Mouse (Mus musculus) lung, embryonic 15.5 days (tissue): Measurements from ENCODE around the gene Fam13a. TPM values are rescaled to one million over a fixed set of nuclear protein-coding genes. Genes with fewer than 3 reads are reported as not detected.

ENCODE experiments used
- ATAC-seq: fragments of 200-750 bp; cut with Nextera tagmentation; 2 replicates; pipeline ENCODE4 v1.8.0; 2017; ENCODE audit warnings: moderate number of reproducible peaks, borderline replicate concordance; ENCODE audit not compliant: low FRiP score, low TSS enrichment; ENCODE audit errors: extremely low read depth
- H3K27ac ChIP-seq: fragments of 300-500 bp; sonication (generic); 2 replicates; pipeline ENCODE4 v1.5.1; 2015; ENCODE audit warnings: moderate library complexity, mild to moderate bottlenecking, inconsistent platforms
- H3K27me3 ChIP-seq: fragments of 300-500 bp; sonication (generic); 2 replicates; pipeline ENCODE4 v1.6.1; 2015; ENCODE audit warnings: inconsistent platforms
- H3K36me3 ChIP-seq: fragments of 300-500 bp; sonication (generic); 2 replicates; pipeline ENCODE4 v1.6.1; 2015; ENCODE audit warnings: inconsistent platforms
- H3K4me1 ChIP-seq: fragments of 300-500 bp; sonication (generic); 2 replicates; pipeline ENCODE4 v1.6.1; 2015; ENCODE audit warnings: inconsistent platforms
- H3K4me2 ChIP-seq: fragments of 300-500 bp; sonication (generic); 2 replicates; pipeline ENCODE4 v1.6.1; 2015; ENCODE audit warnings: inconsistent platforms, mild to moderate bottlenecking, moderate library complexity
- H3K4me3 ChIP-seq: fragments of 300-500 bp; sonication (generic); 2 replicates; pipeline ENCODE4 v1.5.1; 2015; ENCODE audit warnings: mild to moderate bottlenecking, inconsistent platforms
- H3K9ac ChIP-seq: fragments of 300-500 bp; sonication (generic); 2 replicates; pipeline ENCODE4 v1.6.1; 2015; ENCODE audit warnings: inconsistent platforms
- H3K9me3 ChIP-seq: fragments of 300-500 bp; sonication (generic); 2 replicates; pipeline ENCODE4 v1.6.1; 2016; ENCODE audit warnings: inconsistent platforms
- WGBS: fragments of 180-500 bp; shearing (Covaris S2); methylation state at CpG from one replicate; pipeline ENCODE4 v1.1.7; 2015; 5-methylcytosine and 5-hydroxymethylcytosine counted together
- polyA plus RNA-seq: library from polyadenylated mRNA; unstranded; fragments of >200 nt; fragmentation: Nextera tagmentation; extraction: Ambion mirVana; gene quantifications from 2 replicates; pipeline ENCODE4 v1.2.1, GENCODE M21; 2015

Gene Fam13a
- polyA plus RNA-seq, 1 experiment from 2014 or later: 26.7 TPM

DNA sequence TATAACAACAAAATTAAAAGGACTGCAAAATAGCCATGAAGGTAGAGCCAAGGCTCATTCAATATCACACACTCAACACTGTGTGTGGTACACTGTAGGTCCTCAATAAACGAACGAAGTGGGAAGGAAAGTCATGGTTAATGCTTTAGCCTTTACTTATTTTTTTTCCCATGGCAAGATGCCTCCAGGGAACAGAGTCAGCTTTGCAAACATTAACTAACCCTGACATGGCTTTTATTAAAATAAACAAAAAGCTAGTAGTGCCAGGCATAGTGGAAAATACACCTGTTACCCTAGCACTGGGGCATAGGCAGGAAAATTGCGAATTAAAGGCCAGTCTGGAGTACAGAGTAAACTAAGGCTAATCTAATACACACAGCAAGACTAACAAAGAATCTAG lies 35.2 kb downstream of the Fam13a start:
- Histone ChIP-seq H3K4me2 (no peak overlapping the region), H3K36me3 (no peaks in the 10 kb centered on the region), H3K27ac (no peak overlapping the region), H3K9me3 (no peaks in the 10 kb centered on the region), H3K27me3 (no peaks in the 10 kb centered on the region), H3K4me3 (no peak overlapping the region), H3K4me1 (no peaks in the 10 kb centered on the region), H3K9ac (no peak overlapping the region)
- WGBS: 63% methylated on average over 3 of the region's 3 CpGs
- no peak for ATAC-seq

DNA sequence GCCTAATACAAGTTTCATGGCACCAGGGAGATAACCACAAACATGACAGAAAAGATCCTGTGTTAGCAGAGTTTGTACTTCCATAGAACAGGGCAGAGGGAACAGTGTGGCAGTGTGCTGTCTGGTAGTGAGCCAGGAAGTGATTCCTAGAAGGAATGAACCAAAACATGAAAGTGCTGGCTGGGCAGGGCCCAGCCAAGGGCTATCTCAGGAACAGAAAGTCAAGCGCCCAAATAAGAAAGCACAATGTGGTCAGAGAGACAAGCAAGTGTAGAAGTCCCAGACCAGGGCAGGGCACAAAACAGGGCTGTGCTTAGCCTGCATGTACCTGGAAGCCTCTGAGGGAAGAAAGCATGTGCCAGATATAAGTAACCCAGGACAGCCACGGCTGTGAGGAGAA lies 35.6 kb downstream of the Fam13a start:
- H3K9ac ChIP-seq: no peak overlapping the region
- H3K9me3 ChIP-seq: no peaks in the 10 kb centered on the region
- ATAC-seq: no peak
- 85% methylated on average over 2 of the region's 2 CpGs for WGBS
- no peak overlapping the region for H3K27ac ChIP-seq
- H3K27me3 ChIP-seq: no peaks in the 10 kb centered on the region
- H3K4me3 ChIP-seq: no peak overlapping the region
- no peak overlapping the region for H3K4me2 ChIP-seq
- H3K4me1 ChIP-seq: no peaks in the 10 kb centered on the region
- no peaks in the 10 kb centered on the region for H3K36me3 ChIP-seq

DNA sequence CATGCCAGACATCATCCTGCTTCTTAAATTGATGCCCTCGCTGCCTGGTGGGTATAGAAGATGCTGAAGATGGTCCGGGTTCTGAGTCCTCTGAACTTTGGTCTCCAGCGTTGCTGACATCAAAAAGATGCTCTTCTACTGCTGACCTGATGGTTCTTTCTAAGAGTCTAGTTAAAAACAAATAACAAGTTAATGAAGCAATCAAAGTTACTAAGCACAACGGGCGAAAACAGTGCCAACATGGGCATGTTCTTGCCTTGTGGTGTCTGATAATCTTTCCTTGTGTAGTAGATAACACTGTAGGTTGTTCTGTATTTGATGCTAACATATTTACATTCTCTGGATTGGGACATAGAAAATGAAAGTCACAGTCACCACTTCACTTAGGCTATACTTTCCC lies 37.2 kb downstream of the Fam13a start:
- 85% methylated on average over 5 of the region's 5 CpGs for WGBS
- ATAC-seq: no peak
- Histone ChIP-seq H3K27me3 (no peaks in the 10 kb centered on the region), H3K9me3 (no peaks in the 10 kb centered on the region), H3K27ac (no peak overlapping the region), H3K4me1 (no peaks in the 10 kb centered on the region), H3K36me3 (no peaks in the 10 kb centered on the region), H3K4me2 (no peak overlapping the region), H3K9ac (no peak overlapping the region), H3K4me3 (no peak overlapping the region)

DNA sequence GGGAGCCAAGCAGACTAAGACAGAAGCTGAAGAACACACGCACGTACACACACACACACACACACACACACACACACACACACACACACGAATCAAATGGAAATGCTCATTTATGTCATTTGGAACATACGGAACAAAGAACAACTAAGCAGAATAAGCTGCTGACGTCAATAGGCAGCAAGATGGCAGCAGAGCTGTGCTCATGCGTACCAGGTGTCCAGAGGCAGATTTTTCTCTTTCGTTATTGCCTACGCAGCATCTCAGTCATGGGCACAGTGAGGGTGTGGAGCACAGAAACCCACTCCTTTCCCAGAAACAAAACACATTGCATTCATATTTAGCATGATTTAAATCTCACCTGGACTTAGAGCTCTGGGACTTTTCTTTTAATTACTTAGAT lies 39.2 kb downstream of the Fam13a start:
- ATAC-seq: no peak
- Histone ChIP-seq H3K36me3 (no peaks in the 10 kb centered on the region), H3K27ac (no peak overlapping the region), H3K9me3 (no peaks in the 10 kb centered on the region), H3K4me3 (no peak overlapping the region), H3K9ac (no peak overlapping the region), H3K4me2 (no peak overlapping the region), H3K27me3 (no peaks in the 10 kb centered on the region), H3K4me1 (no peaks in the 10 kb centered on the region)
- 88% methylated on average over 8 of the region's 8 CpGs for WGBS

DNA sequence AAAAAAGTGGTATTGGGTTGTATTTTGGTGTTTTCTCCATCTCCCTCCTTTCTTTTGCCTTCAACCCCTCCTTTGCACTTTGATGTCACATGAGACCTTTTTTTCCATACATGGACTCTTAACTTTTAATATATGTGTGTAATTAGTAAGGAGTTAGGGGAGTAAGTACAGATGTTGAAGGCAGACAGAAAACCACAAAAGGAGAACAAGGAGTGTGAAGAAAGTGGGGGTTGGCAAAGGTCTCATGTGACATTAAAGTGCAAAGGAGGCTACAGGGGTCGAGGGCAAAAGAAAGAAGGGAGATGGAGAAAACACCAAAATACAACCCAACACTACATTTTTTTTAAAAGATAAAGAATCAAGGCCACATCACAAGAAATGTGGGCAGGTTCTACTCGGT lies 49.1 kb downstream of the Fam13a start:
- Histone ChIP-seq H3K9me3 (no peaks in the 10 kb centered on the region), H3K4me1 (no peaks in the 10 kb centered on the region), H3K4me3 (no peak overlapping the region), H3K9ac (no peak overlapping the region), H3K36me3 (0 out of 2 replicates have a peak, but pooled peaks cover 3% of the 10 kb centered on the region), H3K4me2 (no peak overlapping the region), H3K27me3 (no peaks in the 10 kb centered on the region), H3K27ac (no peak overlapping the region)
- WGBS: 68% methylated on average over 2 of the region's 2 CpGs
- no peak for ATAC-seq

DNA sequence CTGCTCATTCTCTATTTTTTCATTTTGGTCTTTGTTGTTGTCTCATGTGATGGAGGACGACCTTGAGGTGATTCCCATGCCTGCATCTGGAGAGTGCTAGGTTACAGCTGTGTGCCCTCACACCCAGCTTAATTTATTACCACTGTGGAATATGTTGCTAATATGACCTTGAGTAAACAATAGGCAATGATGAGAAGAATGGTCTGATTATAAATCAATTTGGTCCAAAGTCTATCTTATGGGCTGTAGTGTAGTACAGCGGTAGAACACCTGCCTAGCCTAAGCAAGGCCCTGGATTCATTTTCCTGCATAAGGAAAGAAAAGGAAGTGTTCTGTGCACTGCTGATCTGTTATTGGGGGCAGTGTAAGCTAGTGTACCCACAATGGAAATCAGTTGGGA lies 49.9 kb downstream of the Fam13a start:
- H3K4me3 ChIP-seq: no peak overlapping the region
- H3K4me1 ChIP-seq: 0 out of 2 replicates have a peak, but pooled peaks cover 2% of the 10 kb centered on the region
- H3K27ac ChIP-seq: no peak overlapping the region
- 0 out of 2 replicates have a peak, but pooled peaks cover 3% of the 10 kb centered on the region for H3K36me3 ChIP-seq
- no peak overlapping the region for H3K9ac ChIP-seq
- no peaks in the 10 kb centered on the region for H3K27me3 ChIP-seq
- WGBS: 88% methylated on average over 2 of the region's 2 CpGs
- no peak overlapping the region for H3K4me2 ChIP-seq
- ATAC-seq: no peak
- no peaks in the 10 kb centered on the region for H3K9me3 ChIP-seq

DNA sequence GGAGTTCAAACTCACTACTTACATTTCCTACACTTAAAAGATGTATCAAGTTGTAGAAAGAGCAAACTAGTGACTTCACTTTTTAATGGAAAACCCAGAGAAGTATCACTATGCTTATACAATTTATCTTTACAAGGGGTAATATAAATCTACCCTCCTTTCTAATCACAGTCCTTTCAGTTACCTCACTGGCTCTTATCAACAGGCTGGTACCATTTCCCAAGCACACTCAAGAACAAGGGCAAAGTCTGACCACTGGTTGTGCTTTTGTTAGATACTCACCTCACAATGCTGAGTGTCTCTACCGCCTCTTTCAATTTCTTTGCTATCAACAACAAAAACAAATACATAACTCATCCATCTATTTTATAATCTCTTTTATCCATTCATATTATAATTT lies 51.5 kb downstream of the Fam13a start:
- Histone ChIP-seq H3K4me2 (no peak overlapping the region), H3K36me3 (0 out of 2 replicates have a peak, but pooled peaks cover 3% of the 10 kb centered on the region), H3K4me3 (no peak overlapping the region), H3K27ac (no peak overlapping the region), H3K27me3 (no peaks in the 10 kb centered on the region), H3K9me3 (no peaks in the 10 kb centered on the region), H3K4me1 (0 out of 2 replicates have a peak, but pooled peaks cover 5% of the 10 kb centered on the region), H3K9ac (no peak overlapping the region)
- WGBS: 90% methylated on average over 1 of the region's 1 CpGs
- no peak for ATAC-seq

DNA sequence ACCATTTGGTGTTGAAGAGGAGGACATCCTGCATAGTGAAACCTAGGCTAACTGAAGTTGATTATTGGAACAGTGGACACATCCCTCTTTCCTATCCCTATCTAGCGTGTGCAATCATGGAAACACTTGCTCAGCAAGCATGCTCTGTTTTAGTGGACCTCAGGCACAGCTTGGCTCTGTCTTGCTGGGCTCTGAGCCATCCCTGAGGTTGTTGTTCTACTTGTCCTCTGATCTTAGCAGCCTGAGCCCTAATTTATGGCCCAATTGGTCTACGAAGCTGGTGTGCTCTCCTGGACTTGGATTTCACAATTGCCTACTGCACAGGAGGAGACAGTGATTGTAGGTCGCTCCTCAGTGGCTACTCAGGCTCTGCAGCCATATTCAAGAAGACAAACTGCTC lies 56.1 kb downstream of the Fam13a start:
- H3K4me3 ChIP-seq: no peak overlapping the region
- H3K9me3 ChIP-seq: no peaks in the 10 kb centered on the region
- no peak overlapping the region for H3K9ac ChIP-seq
- H3K4me2 ChIP-seq: no peak overlapping the region
- no peak overlapping the region for H3K27ac ChIP-seq
- no peaks in the 10 kb centered on the region for H3K36me3 ChIP-seq
- 62% methylated on average over 3 of the region's 3 CpGs for WGBS
- peaks cover 12% of the 10 kb centered on the region; the same call in 1 of the 2 replicates for H3K4me1 ChIP-seq
- H3K27me3 ChIP-seq: no peaks in the 10 kb centered on the region
- ATAC-seq: no peak

DNA sequence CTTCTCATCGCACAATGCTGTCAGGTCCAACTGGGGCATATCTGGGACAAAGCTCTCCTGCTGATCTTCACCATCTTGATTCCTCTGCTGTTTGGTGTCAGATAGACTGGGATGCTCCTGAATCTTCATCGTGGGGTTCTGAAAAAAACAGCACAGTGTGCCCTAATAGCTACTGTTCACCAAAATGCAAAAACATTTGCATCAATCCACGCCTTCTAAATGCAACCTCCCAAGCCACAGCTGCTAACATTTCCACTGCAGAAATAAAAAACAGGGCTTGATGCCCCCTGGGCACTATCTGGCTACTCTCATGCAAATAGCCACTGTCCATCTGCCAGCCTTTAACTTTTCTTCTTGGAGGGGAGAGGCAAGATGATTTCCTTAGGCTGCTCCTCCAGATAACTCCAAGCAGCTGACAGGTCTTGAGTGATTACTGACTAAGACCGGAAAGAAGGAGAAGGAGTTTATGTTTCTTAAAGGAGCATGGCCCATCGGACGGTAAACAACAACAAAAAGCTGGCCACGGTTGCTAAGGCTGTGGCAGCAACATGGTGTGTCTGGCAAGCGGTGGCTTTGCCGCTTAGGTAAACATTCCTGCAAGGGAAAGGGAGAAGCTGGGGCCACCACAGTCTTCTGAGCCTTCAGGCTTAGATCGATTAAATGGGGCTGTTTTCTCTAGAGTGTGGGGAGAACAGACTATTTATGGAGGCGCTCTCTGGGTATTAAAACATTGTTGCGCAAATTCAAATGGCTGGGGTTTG lies 59.1 kb downstream of the Fam13a start:
- WGBS: 29% methylated on average over 12 of the region's 12 CpGs
- H3K4me1 ChIP-seq: peaks cover 12% of the 10 kb centered on the region; the same call in 1 of the 2 replicates
- H3K4me3 ChIP-seq: no peak overlapping the region
- H3K9ac ChIP-seq: no peak overlapping the region
- no peak overlapping the region for H3K27ac ChIP-seq
- peak; percentile 39; the same call in 1 of the 2 replicates for ATAC-seq
- H3K27me3 ChIP-seq: no peaks in the 10 kb centered on the region
- H3K36me3 ChIP-seq: no peaks in the 10 kb centered on the region
- no peaks in the 10 kb centered on the region for H3K9me3 ChIP-seq
- H3K4me2 ChIP-seq: peak overlapping the region; percentile 37; the same call in 1 of the 2 replicates

DNA sequence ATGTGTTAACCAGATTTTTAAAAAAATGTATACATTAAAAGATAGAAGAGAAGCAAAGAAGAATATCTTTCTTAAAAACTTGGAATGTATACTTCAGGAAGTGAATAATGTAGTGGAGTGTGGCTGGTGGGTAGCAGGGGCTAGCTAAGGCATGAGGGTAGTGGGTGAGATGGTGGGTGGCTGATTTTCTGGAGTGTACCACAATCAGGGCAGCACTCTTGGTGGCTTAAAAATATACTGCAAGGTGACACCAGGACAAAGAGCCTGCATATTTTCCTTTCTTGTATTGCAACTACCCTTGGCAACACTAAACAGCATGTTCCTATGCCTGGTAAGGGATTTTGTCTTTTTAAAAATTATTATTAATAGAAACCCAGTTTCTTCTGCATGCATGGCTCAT lies 59.8 kb downstream of the Fam13a start:
- Histone ChIP-seq H3K9ac (no peak overlapping the region), H3K27me3 (no peaks in the 10 kb centered on the region), H3K4me3 (no peak overlapping the region), H3K4me2 (no peak overlapping the region), H3K27ac (no peak overlapping the region), H3K4me1 (peaks cover 11% of the 10 kb centered on the region; the same call in 1 of the 2 replicates), H3K9me3 (no peaks in the 10 kb centered on the region), H3K36me3 (no peaks in the 10 kb centered on the region)
- no peak for ATAC-seq

DNA sequence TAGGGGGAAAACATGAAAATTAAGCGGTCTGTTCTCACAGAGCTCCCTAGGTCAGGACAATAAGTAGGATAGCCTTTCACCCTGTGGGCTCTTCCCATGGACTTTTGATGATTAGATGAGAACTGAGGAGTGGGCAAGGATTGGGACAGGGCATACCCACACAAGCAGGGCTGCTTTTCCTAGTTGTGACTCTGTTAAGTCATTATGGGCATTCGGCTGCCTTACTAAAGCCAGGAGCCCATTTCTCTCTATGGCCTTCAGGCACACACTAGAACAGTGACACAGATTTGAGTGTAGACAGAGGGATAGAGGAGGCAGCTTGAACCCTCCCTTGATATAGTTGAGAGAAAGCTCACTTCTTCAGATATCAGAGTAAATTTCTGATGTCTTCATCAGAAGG lies 60.3 kb downstream of the Fam13a start:
- Histone ChIP-seq H3K27ac (no peak overlapping the region), H3K9ac (no peak overlapping the region), H3K4me3 (no peak overlapping the region), H3K9me3 (no peaks in the 10 kb centered on the region), H3K27me3 (no peaks in the 10 kb centered on the region), H3K4me2 (no peak overlapping the region), H3K4me1 (peaks cover 8% of the 10 kb centered on the region; the same call in 1 of the 2 replicates), H3K36me3 (no peaks in the 10 kb centered on the region)
- ATAC-seq: no peak
- 92% methylated on average over 2 of the region's 2 CpGs for WGBS

DNA sequence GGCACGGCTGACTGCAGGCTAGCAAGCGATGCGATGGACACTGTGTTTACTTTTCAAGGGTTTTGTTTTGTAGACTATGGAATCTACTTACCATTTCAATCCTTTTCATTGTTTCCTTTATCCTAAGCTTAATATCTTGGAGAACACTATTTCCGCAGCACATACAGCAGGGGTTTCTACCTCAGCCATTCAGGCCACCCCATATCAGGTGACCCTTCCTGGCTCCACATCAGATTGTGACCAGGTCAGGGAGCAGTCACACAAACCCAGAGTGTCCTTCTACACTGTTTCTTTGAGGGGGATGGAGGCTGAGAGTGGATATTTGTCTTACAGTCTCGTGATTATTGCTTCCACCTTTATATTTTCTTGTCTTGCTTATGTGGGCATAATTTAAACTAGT lies 61.7 kb downstream of the Fam13a start:
- Histone ChIP-seq H3K9me3 (no peaks in the 10 kb centered on the region), H3K4me3 (no peak overlapping the region), H3K4me1 (peaks cover 7% of the 10 kb centered on the region; the same call in 1 of the 2 replicates), H3K9ac (no peak overlapping the region), H3K4me2 (no peak overlapping the region), H3K27ac (no peak overlapping the region), H3K36me3 (no peaks in the 10 kb centered on the region), H3K27me3 (no peaks in the 10 kb centered on the region)
- WGBS: 72% methylated on average over 5 of the region's 5 CpGs
- ATAC-seq: no peak
